Mouse (Mus musculus) activated CD4-positive, CD25-positive, alpha-beta regulatory T cell, adult 4 months (primary cell): Measurements from ENCODE around the gene Fgr. TPM values are rescaled to one million over a fixed set of nuclear protein-coding genes. Genes with fewer than 3 reads are reported as not detected.

ENCODE experiments used
- ATAC-seq: one replicate; pipeline ENCODE4 v1.8.0; 2017
- polyA plus RNA-seq, 2 experiments: library from polyadenylated mRNA; unstranded; fragments of 100-300 nt; shearing (Covaris generic); gene quantifications; one replicate each; pipeline ENCODE4 v1.2.1; 2017

The Fgr gene
- polyA plus RNA-seq, 2 experiments from 2014 or later, result 4.2 TPM

DNA sequence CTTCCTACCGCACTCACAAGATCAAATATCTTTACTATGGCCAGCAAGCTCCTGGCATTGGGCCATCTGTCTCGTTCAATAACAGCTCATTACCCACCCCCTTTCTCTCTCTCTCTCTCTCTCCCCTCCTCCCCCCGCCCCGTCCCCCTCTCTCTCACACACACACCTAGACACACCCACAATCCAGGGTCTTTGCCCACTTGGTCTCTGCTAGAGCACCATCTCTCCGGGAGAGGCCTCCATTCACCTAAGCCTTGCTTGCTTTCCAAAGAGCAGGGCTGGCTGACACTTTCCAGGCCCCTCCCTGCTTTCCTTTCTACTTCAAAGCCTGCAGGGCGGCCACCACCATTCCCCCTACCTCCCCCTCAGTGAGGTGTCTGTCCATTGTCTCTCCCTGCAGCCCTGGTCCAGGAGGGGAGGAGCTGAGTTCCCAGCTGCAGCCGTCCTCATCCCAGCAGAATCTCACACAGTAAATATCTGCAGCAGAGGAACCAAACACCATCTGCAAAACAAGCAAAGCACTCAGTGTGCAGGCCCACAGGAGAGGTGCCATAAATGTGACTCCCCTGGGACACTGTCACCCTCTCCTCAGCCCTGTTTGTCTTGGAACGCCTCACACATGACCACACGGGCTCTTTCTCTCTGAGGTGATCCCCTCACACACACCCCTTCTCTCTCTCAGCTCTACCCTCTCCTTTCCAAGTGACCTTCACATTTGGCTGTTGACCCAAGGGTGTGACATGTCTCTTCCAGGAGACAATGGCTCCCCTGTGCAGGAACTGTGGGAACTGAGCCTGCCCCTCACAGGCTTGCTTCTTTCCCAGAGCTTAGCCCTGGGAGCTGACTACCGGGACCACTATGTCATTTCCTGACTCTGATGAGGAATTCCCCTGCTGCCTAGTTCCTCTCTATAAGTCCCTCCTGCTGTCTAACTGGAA is 14.9 kb upstream of the Fgr start:
- ATAC-seq, result no peak

DNA sequence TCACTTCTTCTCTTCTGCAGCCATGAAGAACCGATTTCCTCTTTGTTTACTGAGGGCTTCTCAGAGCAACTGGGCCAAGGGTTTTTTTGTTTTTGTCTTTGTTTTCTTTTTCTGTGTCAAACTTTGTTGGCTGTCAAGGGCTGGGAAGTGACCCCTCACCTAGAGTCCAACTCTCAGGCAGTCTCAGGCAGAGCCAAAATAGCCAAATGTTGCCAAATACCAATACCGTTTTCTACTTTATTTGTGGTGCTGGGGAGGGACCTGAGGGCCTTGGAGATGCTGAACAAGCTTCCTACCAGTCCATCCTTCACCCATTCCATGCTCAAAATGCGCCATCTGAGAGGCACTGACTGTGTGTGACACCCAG is 14.2 kb upstream of the Fgr start:
- ATAC-seq, result no peak

GRCm38 (mm10) chr4:132960313-132960712 is 13.6 kb upstream of the Fgr start:
- ATAC-seq, result no peak

DNA sequence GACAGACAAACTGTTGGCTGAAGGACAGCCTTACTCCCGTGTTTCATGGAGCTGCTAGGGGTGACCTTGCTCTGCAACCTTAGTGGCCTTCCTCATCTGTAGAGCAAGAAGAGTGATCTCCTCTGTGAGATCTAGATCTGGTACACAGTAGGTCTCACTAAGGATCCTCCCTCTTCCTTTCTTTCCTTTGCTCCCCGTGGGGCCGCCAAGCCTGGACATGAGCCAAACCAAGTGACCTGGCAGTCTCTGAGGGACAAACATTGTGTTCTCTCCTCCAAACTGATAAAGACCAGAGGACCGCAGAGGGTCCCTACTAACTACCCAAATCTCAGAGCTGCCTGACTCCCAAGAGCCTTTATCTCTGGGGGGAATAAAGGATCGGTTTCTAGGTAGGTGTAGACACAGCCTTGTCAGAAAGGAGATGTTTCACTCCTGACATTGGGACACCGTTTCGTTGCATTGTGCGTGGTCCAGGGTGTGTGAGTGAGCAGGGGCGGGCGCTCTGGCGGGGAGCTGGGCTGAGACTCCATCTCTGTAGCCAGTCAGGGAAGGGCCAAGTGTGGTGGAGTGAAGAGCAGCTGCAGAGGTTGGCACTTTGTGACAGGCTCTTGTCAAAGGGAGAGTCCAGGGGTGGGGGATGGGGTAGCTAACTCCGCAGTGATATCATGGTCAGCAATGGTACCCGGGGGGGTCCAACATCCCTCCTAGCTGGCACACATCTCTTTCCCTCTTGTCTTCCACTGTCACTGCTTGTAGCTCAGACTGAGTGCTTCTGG is 12.8 kb upstream of the Fgr start:
- no peak for ATAC-seq

- ATAC-seq, result no peak
Observed at GRCm38 (mm10) chr4:132961866-132962265, 12.0 kb upstream of the Fgr start.

GRCm38 (mm10) chr4:132962628-132963027 is 11.3 kb upstream of the Fgr start:
- ATAC-seq, result no peak

GRCm38 (mm10) chr4:132963436-132963835 is 10.5 kb upstream of the Fgr start:
- no peak for ATAC-seq

DNA sequence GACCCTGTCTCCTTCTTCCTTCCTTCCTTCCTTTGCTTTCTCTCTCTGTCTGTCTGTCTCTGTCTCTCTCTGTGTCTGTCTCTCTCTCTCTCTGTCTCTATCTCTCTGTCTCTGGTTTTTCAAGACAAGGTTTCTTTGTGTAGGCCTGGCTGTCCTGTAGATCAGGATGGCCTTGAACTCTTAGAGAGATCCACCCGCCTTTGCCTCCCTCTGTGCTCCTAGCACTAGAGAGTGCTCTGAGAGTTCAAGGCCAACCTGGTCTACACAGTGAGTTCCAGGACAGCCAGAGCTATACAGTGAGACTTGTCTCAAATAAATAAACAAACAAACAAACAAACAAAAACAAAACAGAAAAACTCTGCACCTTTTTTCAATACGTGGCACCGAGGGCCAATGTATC is 9.8 kb upstream of the Fgr start:
- no peak for ATAC-seq

- no peak for ATAC-seq
Observed at GRCm38 (mm10) chr4:132964473-132964872, 9.4 kb upstream of the Fgr start.

DNA sequence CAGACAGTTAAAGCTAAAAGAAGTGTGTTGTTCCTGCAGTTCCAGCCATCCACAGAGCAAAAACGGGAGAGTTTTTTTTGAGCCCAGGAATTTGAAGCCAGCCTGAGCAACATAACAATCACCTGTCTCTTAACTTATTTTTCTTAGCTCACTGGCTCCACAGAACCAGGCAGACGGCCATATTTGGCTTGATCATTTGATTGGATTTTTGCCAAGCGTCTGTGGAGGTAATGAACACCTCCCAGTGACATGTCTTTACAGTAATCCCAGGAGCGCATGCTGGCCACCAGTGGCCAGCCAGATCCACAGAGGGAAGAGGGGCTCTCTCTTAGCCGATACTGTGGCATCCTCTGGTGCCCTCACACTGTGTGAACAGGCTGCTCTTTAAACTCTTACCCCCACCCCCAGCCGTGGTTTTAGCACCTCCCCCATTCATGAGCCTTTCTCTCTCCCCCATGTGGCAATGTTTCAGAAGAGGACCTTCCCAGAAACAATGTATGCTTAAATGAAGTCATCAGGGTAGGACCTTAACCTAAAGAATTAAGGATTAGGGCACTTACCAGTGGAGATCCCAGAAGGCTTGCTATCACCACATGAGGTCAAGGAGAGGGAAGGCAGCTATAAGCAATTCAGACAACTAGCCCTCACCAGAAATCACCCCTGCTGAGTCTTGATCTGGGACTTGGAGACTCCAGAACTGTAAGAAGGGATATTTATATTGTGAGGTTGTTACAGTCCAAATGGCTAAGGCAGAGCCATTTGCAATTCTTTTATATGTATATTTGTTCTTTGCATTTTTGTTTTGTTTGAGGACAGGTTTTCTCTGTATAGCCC is 5.6 kb upstream of the Fgr start:
- ATAC-seq, result no peak

DNA sequence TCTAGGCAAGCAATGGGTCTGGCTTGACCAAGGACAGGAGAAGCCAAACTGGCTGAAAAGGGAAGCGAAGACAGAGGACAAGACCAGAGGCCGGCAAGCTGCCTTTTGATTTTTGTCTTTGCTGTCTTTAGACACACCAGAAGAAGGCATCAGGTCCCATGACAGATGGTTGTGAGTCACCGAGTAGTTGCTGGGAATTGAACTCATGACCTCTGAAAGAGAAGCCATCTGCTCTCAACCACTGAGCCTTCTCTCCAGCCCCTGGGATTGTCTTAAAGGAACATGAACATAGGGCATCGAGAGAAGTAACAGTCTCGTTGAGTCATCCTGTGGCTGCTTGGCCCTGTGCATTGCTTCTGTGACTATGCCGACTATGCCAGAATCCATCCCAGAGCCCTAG is 2.3 kb upstream of the Fgr start:
- ATAC-seq, result no peak

GRCm38 (mm10) chr4:132972101-132972500 is 1.8 kb upstream of the Fgr start:
- peak; percentile 85 for ATAC-seq

GRCm38 (mm10) chr4:132972556-132972955 is 1.3 kb upstream of the Fgr start:
- no peak for ATAC-seq

DNA sequence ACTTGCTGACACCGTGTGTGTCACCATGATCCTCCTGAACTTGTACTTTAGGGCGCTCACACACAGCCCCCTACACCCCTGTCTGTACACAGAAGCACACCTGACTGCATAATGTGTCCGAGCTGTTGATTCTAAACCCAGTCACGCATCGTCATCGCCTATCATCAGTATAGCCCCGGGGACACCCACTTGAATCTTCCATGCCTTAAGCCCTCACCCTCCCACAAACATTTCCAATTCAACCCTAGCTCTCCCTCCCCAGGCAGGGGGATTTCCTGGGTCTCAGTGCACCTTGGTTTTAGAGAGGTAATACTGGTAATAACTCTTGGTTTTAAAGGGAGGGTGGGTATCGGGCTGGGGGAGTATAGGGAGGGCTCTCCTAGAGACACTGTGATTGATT is 709 bp upstream of the Fgr start:
- peak; percentile 6 for ATAC-seq

- ATAC-seq, result no peak
Observed at GRCm38 (mm10) chr4:132974904-132975303, 1.0 kb downstream of the Fgr start.

DNA sequence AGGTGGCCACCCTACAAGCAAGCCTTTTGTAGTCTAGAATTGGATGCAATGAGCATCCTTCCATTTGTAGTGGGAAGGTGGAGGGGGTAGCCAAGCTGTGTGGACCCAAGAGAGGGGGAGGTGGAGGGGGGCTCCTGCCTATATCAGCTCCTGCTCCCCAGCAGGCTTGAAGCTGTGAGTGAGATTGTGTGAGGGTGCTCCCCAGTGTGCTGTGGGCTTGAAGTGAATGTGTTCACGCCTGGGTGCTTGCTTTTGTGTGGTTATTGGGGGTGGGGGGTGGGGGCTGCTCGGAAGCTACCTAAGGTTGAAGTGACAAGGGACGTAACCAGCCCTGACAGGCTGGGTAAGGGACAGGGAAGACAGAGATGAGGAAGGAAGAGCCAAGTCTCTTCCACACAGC is 1.9 kb downstream of the Fgr start:
- no peak for ATAC-seq

DNA sequence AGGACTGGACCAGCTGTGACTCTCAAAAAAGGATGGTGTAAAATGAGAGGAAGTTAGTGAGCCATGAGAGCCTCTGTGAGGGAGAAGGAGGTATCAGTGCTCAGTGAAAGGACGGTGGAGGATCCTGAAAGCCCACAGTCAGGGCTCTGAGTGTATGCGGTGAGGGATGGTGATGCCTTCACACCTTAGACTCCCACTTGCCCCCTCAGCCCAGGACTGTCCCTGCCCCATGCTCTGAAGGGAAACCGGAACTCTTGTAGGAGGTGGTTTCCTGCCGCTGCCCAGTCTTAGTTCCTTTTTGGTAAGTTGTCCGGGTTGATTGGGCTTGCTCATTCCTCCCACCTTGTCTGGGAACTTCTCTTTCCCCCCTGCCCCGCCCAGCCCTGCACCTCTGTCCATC is 2.8 kb downstream of the Fgr start:
- ATAC-seq, result peak; percentile 48

GRCm38 (mm10) chr4:132977597-132977996 is 3.7 kb downstream of the Fgr start:
- ATAC-seq, result peak; percentile 42

DNA sequence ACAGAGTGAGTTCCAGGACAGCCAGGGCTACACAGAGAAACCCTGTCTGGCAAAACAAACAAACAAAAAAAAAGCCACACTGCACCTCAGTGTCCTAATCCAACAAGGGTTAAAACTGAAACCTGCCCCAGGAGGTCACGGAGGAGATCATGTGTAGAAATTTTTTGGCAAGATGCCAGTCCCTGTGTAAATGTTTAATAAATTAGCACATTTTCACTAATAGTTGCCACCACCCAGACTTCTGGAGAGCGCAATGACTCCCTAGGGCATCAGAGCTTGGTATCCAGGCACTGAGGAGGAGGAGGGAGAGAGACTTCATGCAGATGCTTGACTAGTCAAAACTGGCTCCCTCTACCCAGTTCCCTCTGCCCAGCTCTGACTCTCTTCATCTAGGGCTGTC is 5.3 kb downstream of the Fgr start:
- no peak for ATAC-seq

DNA sequence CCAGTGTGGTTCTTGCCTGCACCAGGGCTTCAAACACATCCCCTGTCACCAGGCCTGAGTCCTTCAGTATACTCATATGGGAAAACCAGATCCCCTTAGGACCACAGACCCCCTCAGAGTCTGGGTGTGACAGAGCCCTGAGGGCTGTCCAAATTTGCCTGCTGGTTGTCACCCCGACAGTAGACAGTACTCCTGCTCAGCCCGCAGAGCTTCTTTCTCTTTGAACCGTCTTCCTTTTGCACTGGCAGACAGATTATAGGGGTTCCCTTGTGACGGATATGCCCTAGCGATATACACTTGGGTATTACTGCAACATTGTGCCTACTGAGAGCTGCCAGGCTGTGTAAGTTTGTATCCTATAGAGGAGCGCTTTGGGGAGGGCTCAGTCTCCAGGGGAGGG is 7.7 kb downstream of the Fgr start:
- ATAC-seq, result no peak

DNA sequence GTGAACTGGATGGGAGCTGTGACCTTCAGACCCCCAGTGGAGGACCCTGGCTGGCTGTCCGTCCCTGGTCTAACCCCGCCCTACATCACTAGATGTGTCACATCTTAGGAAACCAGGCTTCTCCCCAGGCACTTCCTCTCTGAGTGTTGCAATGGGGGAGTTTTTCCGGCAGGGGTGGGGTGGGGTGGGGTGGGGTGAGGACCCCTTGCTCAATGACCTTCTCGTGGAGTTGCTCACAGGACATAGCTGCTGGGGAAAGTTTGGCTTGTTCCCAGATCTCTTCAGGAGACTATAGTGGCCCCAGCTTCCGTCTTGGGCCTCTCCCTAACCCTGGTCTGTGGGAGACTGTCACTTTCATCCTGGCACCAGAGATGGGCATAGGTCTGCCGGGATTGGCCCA is 9.1 kb downstream of the Fgr start:
- ATAC-seq, result no peak

GRCm38 (mm10) chr4:132983664-132984512 is 10.0 kb downstream of the Fgr start:
- no peak for ATAC-seq
